Mouse (Mus musculus) limb, embryonic 14.5 days (tissue): ENCODE results near the gene Coro7. TPM values are rescaled to one million over a fixed set of nuclear protein-coding genes. Genes with fewer than 3 reads are reported as not detected.

Experiments
- ATAC-seq: fragments of 200-750 bp; cut with Nextera tagmentation; 2 replicates; pipeline ENCODE4 v1.8.0; 2017; ENCODE audit warnings: low read depth, moderate number of reproducible peaks, moderate TSS enrichment; ENCODE audit not compliant: low FRiP score
- DNase-seq: peaks from one replicate; pipeline ENCODE4 v3.0.0-alpha.2; 2015; ENCODE audit warnings: low spot score
- H3K27ac ChIP-seq: fragments of 300-500 bp; sonication (generic); replicated peaks from 2 replicates; pipeline ENCODE4 v1.5.1; 2014; ENCODE audit warnings: low read depth, mild to moderate bottlenecking, low read length, moderate library complexity, mixed read lengths
- H3K27me3 ChIP-seq: fragments of 300-500 bp; sonication (generic); 2 replicates; pipeline ENCODE4 v1.6.1; 2014; ENCODE audit warnings: low read length, mixed read lengths; ENCODE audit not compliant: control insufficient read depth, insufficient read depth
- H3K36me3 ChIP-seq: fragments of 300-500 bp; sonication (generic); 2 replicates; pipeline ENCODE4 v1.6.1; 2014; ENCODE audit warnings: mild to moderate bottlenecking, low read length, moderate library complexity, mixed read lengths; ENCODE audit not compliant: control insufficient read depth, insufficient read depth
- H3K4me1 ChIP-seq: fragments of 300-500 bp; sonication (generic); 2 replicates; pipeline ENCODE4 v1.6.1; 2014; ENCODE audit warnings: antibody characterized with exemption, low read length, mixed read lengths; ENCODE audit not compliant: control insufficient read depth, insufficient read depth
- H3K4me2 ChIP-seq: fragments of 300-500 bp; sonication (generic); replicated peaks from 2 replicates; pipeline ENCODE4 v1.6.1; 2014; ENCODE audit warnings: low read depth, mild to moderate bottlenecking, low read length, moderate library complexity; ENCODE audit not compliant: severe bottlenecking
- H3K4me3 ChIP-seq: fragments of 300-500 bp; sonication (generic); replicated peaks from 2 replicates; pipeline ENCODE4 v1.5.1; 2014; ENCODE audit warnings: low read length
- H3K9ac ChIP-seq: fragments of 300-500 bp; sonication (generic); 2 replicates; pipeline ENCODE4 v1.6.1; 2014; ENCODE audit warnings: mild to moderate bottlenecking, low read depth, low read length, moderate library complexity; ENCODE audit not compliant: severe bottlenecking
- H3K9me3 ChIP-seq: fragments of 300-500 bp; sonication (generic); 2 replicates; pipeline ENCODE4 v1.6.1; 2016; ENCODE audit warnings: low read length; ENCODE audit not compliant: control insufficient read depth
- POLR2A ChIP-seq: fragments of 200-500 bp; IDR thresholded peaks from 2 replicates; pipeline ENCODE4 v1.8.0; 2012; ENCODE audit warnings: inconsistent platforms, mild to moderate bottlenecking, moderate library complexity, borderline replicate concordance; ENCODE audit not compliant: insufficient read depth, insufficient read length; ENCODE audit errors: extremely low read depth
- WGBS: fragments of 180-500 bp; shearing (Covaris S2); extraction: QIAGEN DNeasy Blood & Tissue Kit; methylation state at CpG from one replicate; pipeline ENCODE4 v1.1.7; 2014; 5-methylcytosine and 5-hydroxymethylcytosine counted together
- polyA plus RNA-seq, 2 experiments: library from polyadenylated mRNA; depleted of rRNA in 1 of 2; stranded (reverse) in 1 of 2; unstranded in 1 of 2; fragments of >200 nt; fragmentation: Nextera tagmentation in 1 of 2; extraction: Ambion mirVana in 1 of 2; gene quantifications; 2 replicates each; pipeline versions ENCODE4 v1.2.1 to v1.2.3; 2012 to 2014

Coro7 gene
- polyA plus RNA-seq, 2 experiments = 15.0 to 40.8 TPM

- no peaks in the 10 kb centered on the region for H3K9me3 ChIP-seq
- DNase-seq (peak; percentile 74), ATAC-seq (peak; percentile 42; the same call in 1 of the 2 replicates)
- peak overlapping the region; percentile 65 for H3K4me2 ChIP-seq
- H3K9ac ChIP-seq = peak overlapping the region; percentile 49
- peaks cover 29% of the 10 kb centered on the region for H3K36me3 ChIP-seq
- no peaks in the 10 kb centered on the region for H3K27me3 ChIP-seq
- H3K4me3 ChIP-seq = peak overlapping the region; percentile 76
- H3K27ac ChIP-seq = peak overlapping the region; percentile 76
- no peak for TF ChIP-seq POLR2A
- peaks cover 60% of the 10 kb centered on the region for H3K4me1 ChIP-seq
- whole genome bisulfite sequencing = 27% methylated on average over 13 of the region's 13 CpGs
Measured at GRCm38 (mm10) chr16:4642190-4642589, 37.4 kb downstream of the Coro7 start.

- Histone ChIP-seq H3K4me2 (peak overlapping the region; percentile 65), H3K4me3 (peak overlapping the region; percentile 76), H3K36me3 (peaks cover 24% of the 10 kb centered on the region), H3K4me1 (peaks cover 51% of the 10 kb centered on the region), H3K27me3 (no peaks in the 10 kb centered on the region), H3K27ac (peak overlapping the region; percentile 85), H3K9ac (peak overlapping the region; percentile 84), H3K9me3 (no peaks in the 10 kb centered on the region)
- TF ChIP-seq POLR2A = no peak
- no peak for ATAC-seq
- DNase-seq = no peak
- WGBS = 32% methylated on average over 3 of the region's 3 CpGs
Measured at GRCm38 (mm10) chr16:4641119-4641838, 38.3 kb downstream of the Coro7 start.

GRCm38 (mm10) chr16:4640267-4641005 lies 39.1 kb downstream of the Coro7 start:
- peak; percentile 6 for ATAC-seq
- 2% methylated on average over 17 of the region's 17 CpGs for WGBS
- peaks cover 44% of the 10 kb centered on the region for H3K4me1 ChIP-seq
- H3K9ac ChIP-seq = peak overlapping the region; percentile 84
- H3K27me3 ChIP-seq = no peaks in the 10 kb centered on the region
- peaks cover 17% of the 10 kb centered on the region for H3K36me3 ChIP-seq
- TF ChIP-seq POLR2A = no peak
- H3K27ac ChIP-seq = peak overlapping the region; percentile 85
- H3K4me3 ChIP-seq = peak overlapping the region; percentile 76
- no peaks in the 10 kb centered on the region for H3K9me3 ChIP-seq
- H3K4me2 ChIP-seq = peak overlapping the region; percentile 65
- peak; percentile 44 for DNase-seq

DNA sequence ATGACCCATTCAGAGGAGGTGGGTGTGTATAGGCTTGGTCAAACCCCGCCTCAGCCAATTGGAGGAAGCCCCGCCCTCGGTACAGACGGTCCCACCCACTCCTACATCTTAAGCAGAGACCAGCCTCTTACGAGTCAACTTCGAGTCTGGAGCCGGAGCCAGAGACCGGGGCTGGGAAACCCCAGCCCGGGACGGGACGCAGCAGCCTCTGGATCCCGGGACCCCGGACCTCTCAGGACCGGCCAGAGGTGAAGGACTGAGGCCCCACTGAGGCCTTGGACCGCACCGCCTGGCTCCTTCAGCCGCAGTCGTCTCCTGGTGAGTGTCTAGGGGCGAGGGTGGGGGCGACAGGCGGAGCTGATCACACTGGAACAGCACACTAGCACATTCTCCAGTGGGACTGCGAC lies 39.7 kb downstream of the Coro7 start, which contains the start of the genes Vasn and Dnaja3:
Gene Vasn (plus strand): TSS at position 111 of the 407 bp plus-strand sequence.
Gene Dnaja3 (plus strand): TSS at position 159 of the 407 bp plus-strand sequence.
- peak; percentile 91 for DNase-seq
- 1% methylated on average over 21 of the region's 22 CpGs for WGBS
- H3K4me1 ChIP-seq = peaks cover 44% of the 10 kb centered on the region

DNA sequence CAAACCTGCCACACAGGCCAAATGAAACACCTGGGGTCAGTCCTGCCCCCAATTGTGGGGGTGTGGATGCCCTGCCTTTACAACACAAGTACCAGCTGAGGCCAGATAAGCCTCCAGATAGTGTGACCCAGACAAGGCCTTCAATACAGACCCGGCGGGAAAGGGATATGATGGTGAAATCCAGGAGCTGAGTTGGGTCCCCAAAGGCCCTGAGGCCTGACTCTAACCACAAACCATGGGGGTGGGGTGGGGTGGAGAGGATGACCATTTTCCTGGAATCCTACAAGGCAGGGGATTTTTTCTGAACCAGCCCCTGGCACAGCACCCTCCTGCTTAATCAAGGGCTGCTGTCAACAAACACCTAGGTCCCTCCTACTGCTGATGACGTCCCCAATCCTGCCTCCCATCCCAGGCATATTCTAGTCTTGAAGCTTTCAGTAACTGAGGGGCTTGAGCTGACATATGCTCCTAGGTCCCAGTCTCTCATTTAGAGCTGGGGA lies 40.6 kb downstream of the Coro7 start:
- 80% methylated on average over 3 of the region's 3 CpGs for WGBS
- Histone ChIP-seq H3K9ac (no peak overlapping the region), H3K4me3 (no peak overlapping the region), H3K4me2 (no peak overlapping the region), H3K9me3 (no peaks in the 10 kb centered on the region), H3K4me1 (peaks cover 36% of the 10 kb centered on the region), H3K27ac (no peak overlapping the region), H3K36me3 (peaks cover 8% of the 10 kb centered on the region), H3K27me3 (no peaks in the 10 kb centered on the region)
- TF ChIP-seq POLR2A = no peak
- no peak for ATAC-seq
- no peak for DNase-seq

More for the DNA sequence above, 39.7 kb downstream of the Coro7 start, which contains the start of the genes Vasn and Dnaja3:
- no peaks in the 10 kb centered on the region for H3K27me3 ChIP-seq
- H3K27ac ChIP-seq = peak within 1 kb of the TSS; percentile 85
- peaks cover 12% of the 10 kb centered on the region for H3K36me3 ChIP-seq
- peak within 1 kb of the TSS; percentile 84 for H3K9ac ChIP-seq
- no peaks in the 10 kb centered on the region for H3K9me3 ChIP-seq
- peak within 1 kb of the TSS; percentile 65 for H3K4me2 ChIP-seq
- peak; percentile 76; the same call in 1 of the 2 replicates for TF ChIP-seq POLR2A
- peak within 1 kb of the TSS; percentile 76 for H3K4me3 ChIP-seq
- peak; percentile 95 for ATAC-seq
